Comparison of ENCODE assay signal across 22 mouse cellular contexts in the genomic region with DNA sequence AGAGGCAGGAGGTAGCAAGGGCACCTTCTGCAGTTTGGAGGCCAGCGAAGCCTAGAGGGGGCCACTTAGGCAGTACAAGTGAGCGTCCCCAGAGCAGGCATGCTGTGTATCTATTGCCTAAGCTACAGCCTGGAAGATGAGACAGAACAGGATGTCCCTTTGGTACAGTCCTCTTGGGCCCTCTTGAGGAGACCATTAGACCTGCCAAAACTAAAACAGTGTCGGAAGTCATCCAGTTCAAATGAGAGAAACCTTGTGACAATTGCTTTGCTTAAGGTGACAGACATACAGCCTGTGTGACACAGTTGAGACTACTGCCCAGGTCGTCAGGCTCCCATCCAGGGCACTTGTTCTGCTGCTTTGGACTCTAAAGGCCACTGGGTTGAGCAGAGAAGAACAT. TPM values are rescaled to one million over a fixed set of nuclear protein-coding genes. Genes with fewer than 3 reads are reported as not detected.
DNase-seq lines count a peak whose midpoint lies in the region; ATAC-seq and TF ChIP-seq lines count a peak whose summit lies in the region.
"Had no signal": no experiment of that assay in that cellular context is flagged by ENCODE, and none has a peak within 500 bp of the region (broad histone marks: within the 10 kb centered on the region; RNA-seq: fewer than 3 reads in every experiment).

No protein-coding gene starts in this region.

- ATAC-seq in frontal cortex, adult (ENCODE audit: low TSS enrichment) = 0 out of 2 replicates have a peak, but pooled peaks have one; percentile 11
- no peak for ATAC-seq in liver, postnatal 0 days
- ATAC-seq in liver, embryonic 11.5 days (replicated peaks; ENCODE audit: low FRiP score) = no peak
- ATAC-seq in hindbrain, postnatal 0 days = 0 out of 2 replicates have a peak, but pooled peaks have one; percentile 13
- no peak for ATAC-seq in forebrain, embryonic 14.5 days
- ATAC-seq: inflammation-experienced regulatory T-cells, adult 6 months had no signal

- no peak for DNase-seq in frontal cortex, postnatal 14 days (ENCODE audit: low spot score in 2 of 2)
- no peak for DNase-seq in liver, postnatal 0 days
- DNase-seq in liver, embryonic 11.5 days (ENCODE audit: low spot score) = no peak
- DNase-seq in brain, adult 2 months (ENCODE audit: low read depth, low spot score) = peak; percentile 54
- DNase-seq in hindbrain, postnatal 0 days (ENCODE audit: low spot score) = peak; percentile 37
- no peak for DNase-seq in forebrain, embryonic 14.5 days (ENCODE audit: low spot score)
- DNase-seq: adrenal gland, adult 8-10 months; cerebellum, adult 11 months; heart, adult 18-20 months; lung, postnatal 10 days; thymus, postnatal 25 days had no signal

- no peak overlapping the region for H3K9ac ChIP-seq in liver, postnatal 0 days (replicated peaks)
- no peak overlapping the region for H3K9ac ChIP-seq in liver, embryonic 11.5 days (ENCODE audit: low read depth, low read length)
- H3K9ac ChIP-seq in hindbrain, postnatal 0 days (replicated peaks; ENCODE audit: low read length) = no peak overlapping the region
- H3K9ac ChIP-seq in forebrain, embryonic 14.5 days (ENCODE audit: low read length) = no peak overlapping the region
- H3K9ac ChIP-seq: liver, embryonic 15.5 days; stomach, embryonic 15.5 days had no signal

- H3K4me2 ChIP-seq in liver, postnatal 0 days (ENCODE audit: low read depth, low read length) = no peak overlapping the region
- no peak overlapping the region for H3K4me2 ChIP-seq in liver, embryonic 11.5 days
- H3K4me2 ChIP-seq in hindbrain, postnatal 0 days (ENCODE audit: low read depth, low read length) = 0 out of 2 replicates have a peak overlapping the region, but pooled peaks have one; percentile 79
- H3K4me2 ChIP-seq in forebrain, embryonic 14.5 days (ENCODE audit: low read length) = no peak overlapping the region

- H3K4me3 ChIP-seq in liver, postnatal 0 days (ENCODE audit: low read depth, low read length) = no peak overlapping the region
- no peak overlapping the region for H3K4me3 ChIP-seq in liver, embryonic 11.5 days (ENCODE audit: low read depth, low read length)
- no peak overlapping the region for H3K4me3 ChIP-seq in hindbrain, postnatal 0 days (ENCODE audit: low read length)
- H3K4me3 ChIP-seq in forebrain, embryonic 14.5 days (ENCODE audit: low read depth, low read length) = no peak overlapping the region

- peaks cover 46% of the 10 kb centered on the region for H3K27me3 ChIP-seq in liver, postnatal 0 days (ENCODE audit: insufficient read depth, low read length)
- peaks cover 88% of the 10 kb centered on the region for H3K27me3 ChIP-seq in liver, embryonic 11.5 days (replicated peaks; ENCODE audit: control insufficient read depth, insufficient read depth, low read length)
- no peaks in the 10 kb centered on the region for H3K27me3 ChIP-seq in hindbrain, postnatal 0 days (ENCODE audit: insufficient read depth, low read length)
- no peaks in the 10 kb centered on the region for H3K27me3 ChIP-seq in forebrain, embryonic 14.5 days (replicated peaks; ENCODE audit: control insufficient read depth, insufficient read depth, low read length)

- peaks cover 7% of the 10 kb centered on the region for H3K4me1 ChIP-seq in liver, postnatal 0 days (ENCODE audit: insufficient read depth)
- H3K4me1 ChIP-seq in liver, embryonic 11.5 days (replicated peaks; ENCODE audit: control insufficient read depth, insufficient read depth, low read length) = no peaks in the 10 kb centered on the region; the same call in 1 of the 2 replicates
- peaks cover 12% of the 10 kb centered on the region; the same call in 1 of the 2 replicates for H3K4me1 ChIP-seq in hindbrain, postnatal 0 days (ENCODE audit: insufficient read depth, low read length)
- H3K4me1 ChIP-seq in forebrain, embryonic 14.5 days (ENCODE audit: control insufficient read depth, insufficient read depth, low read length) = peaks cover 8% of the 10 kb centered on the region; the same call in 1 of the 2 replicates

- TF ChIP-seq CTCF in liver, postnatal 0 days (IDR thresholded peaks at IDR 0.05; ENCODE audit: low read depth) = 0 out of 2 replicates have a peak, but pooled peaks have one; percentile 5
- peak; percentile 34 for TF ChIP-seq CTCF in hindbrain, postnatal 0 days (IDR thresholded peaks at IDR 0.05; ENCODE audit: low read depth)

- no peak for TF ChIP-seq EP300 in liver, postnatal 0 days (IDR thresholded peaks at IDR 0.05; ENCODE audit: low read depth)

- H3K27ac ChIP-seq in liver, postnatal 0 days (ENCODE audit: low read depth) = no peak overlapping the region
- H3K27ac ChIP-seq in liver, embryonic 11.5 days (ENCODE audit: low read depth, low read length) = no peak overlapping the region
- peak overlapping the region; percentile 58; the same call in 1 of the 2 replicates for H3K27ac ChIP-seq in hindbrain, postnatal 0 days
- H3K27ac ChIP-seq in forebrain, embryonic 14.5 days (ENCODE audit: low read depth, low read length) = no peak overlapping the region
- H3K27ac ChIP-seq: embryonic facial prominence, embryonic 10.5 days; liver, embryonic 15.5 days; stomach, embryonic 15.5 days had no signal

- no peaks in the 10 kb centered on the region for H3K36me3 ChIP-seq in liver, postnatal 0 days (replicated peaks; ENCODE audit: insufficient read depth, low read length)
- H3K36me3 ChIP-seq in liver, embryonic 11.5 days (ENCODE audit: control insufficient read depth, insufficient read depth, low read length) = no peaks in the 10 kb centered on the region
- H3K36me3 ChIP-seq in hindbrain, postnatal 0 days (ENCODE audit: insufficient read depth, low read length) = no peaks in the 10 kb centered on the region
- no peaks in the 10 kb centered on the region for H3K36me3 ChIP-seq in forebrain, embryonic 14.5 days (ENCODE audit: control insufficient read depth, insufficient read depth, low read length)
- H3K36me3 ChIP-seq: embryonic facial prominence, embryonic 10.5 days; liver, embryonic 15.5 days; stomach, embryonic 15.5 days had no signal

- H3K9me3 ChIP-seq in liver, postnatal 0 days (ENCODE audit: low read length) = no peaks in the 10 kb centered on the region
- no peaks in the 10 kb centered on the region for H3K9me3 ChIP-seq in liver, embryonic 11.5 days (ENCODE audit: control insufficient read depth, low read length)
- H3K9me3 ChIP-seq in hindbrain, postnatal 0 days (ENCODE audit: low read length) = no peaks in the 10 kb centered on the region
- H3K9me3 ChIP-seq in forebrain, embryonic 14.5 days (replicated peaks; ENCODE audit: control insufficient read depth, low read length) = no peaks in the 10 kb centered on the region
- H3K9me3 ChIP-seq: embryonic facial prominence, embryonic 10.5 days; liver, embryonic 15.5 days; megakaryocyte, embryonic 14.5 days; stomach, embryonic 15.5 days had no signal

- 48% methylated on average over 4 of the region's 4 CpGs for WGBS in liver, postnatal 0 days (ENCODE audit: insufficient replicate concordance)
- WGBS in liver, embryonic 11.5 days = 59% methylated on average over 4 of the region's 4 CpGs
- 50% methylated on average over 4 of the region's 4 CpGs for WGBS in hindbrain, postnatal 0 days
- WGBS in forebrain, embryonic 14.5 days = 67% methylated on average over 4 of the region's 4 CpGs

RNA-seq across cellular contexts. Expression of a gene that starts 5.2 kb away (rescaled TPM):
- not detected in 2 replicates for polyA plus RNA-seq in liver, postnatal 0 days (2015; fragmentation: Nextera tagmentation; extraction: Ambion mirVana)
- not detected in 2 replicates for polyA plus RNA-seq in liver, embryonic 11.5 days (2014; fragmentation: Nextera tagmentation; extraction: Ambion mirVana)
- 4.4 and 7.1 TPM in 2 replicates for total RNA-seq in hindbrain, postnatal 0 days (2014; rRNA removed)
- 0.23 and 0.33 TPM in 2 replicates for polyA plus RNA-seq in hindbrain, postnatal 0 days (2015; fragmentation: Nextera tagmentation; extraction: Ambion mirVana)
- polyA plus RNA-seq in forebrain, embryonic 14.5 days (2014; fragmentation: Nextera tagmentation; extraction: Ambion mirVana) = not detected in 2 replicates
- total RNA-seq: adrenal gland, adult 8-10 months; gastrocnemius, adult 8-10 months; heart, adult 18-20 months had no signal
- polyA plus RNA-seq: embryonic facial prominence, embryonic 10.5 days; forebrain, embryonic 16.5 days; kidney, embryonic 14.5 days; limb, embryonic 11.5 days; liver, embryonic 15.5 days; stomach, embryonic 15.5 days had no signal

RNA-seq across cellular contexts. Expression of a gene that starts 9.4 kb away (rescaled TPM):
- polyA plus RNA-seq in liver, postnatal 0 days (2015; fragmentation: Nextera tagmentation; extraction: Ambion mirVana) = not detected in 2 replicates
- polyA plus RNA-seq in liver, embryonic 11.5 days (2014; fragmentation: Nextera tagmentation; extraction: Ambion mirVana) = 0.16 and 0.49 TPM in 2 replicates
- 8.3 and 19.7 TPM in 2 replicates for total RNA-seq in hindbrain, postnatal 0 days (2014; rRNA removed)
- 25.3 and 28.0 TPM in 2 replicates for polyA plus RNA-seq in hindbrain, postnatal 0 days (2015; fragmentation: Nextera tagmentation; extraction: Ambion mirVana)
- 4.5 and 7.4 TPM in 2 replicates for polyA plus RNA-seq in forebrain, embryonic 14.5 days (2014; fragmentation: Nextera tagmentation; extraction: Ambion mirVana)
- total RNA-seq: gastrocnemius, adult 8-10 months; heart, adult 18-20 months had no signal
- polyA plus RNA-seq: inflammation-experienced regulatory T-cells, adult 6 months; limb, embryonic 11.5 days; liver, embryonic 15.5 days; spleen, adult 2 months had no signal

RNA-seq across cellular contexts. Expression of a gene that starts 20.5 kb away (rescaled TPM):
- 19.9 and 20.7 TPM in 2 replicates for polyA plus RNA-seq in liver, postnatal 0 days (2015; fragmentation: Nextera tagmentation; extraction: Ambion mirVana)
- 49.8 and 50.9 TPM in 2 replicates for polyA plus RNA-seq in liver, embryonic 11.5 days (2014; fragmentation: Nextera tagmentation; extraction: Ambion mirVana)
- 30.5 and 32.0 TPM in 2 replicates for total RNA-seq in hindbrain, postnatal 0 days (2014; rRNA removed)
- 19.9 and 22.5 TPM in 2 replicates for polyA plus RNA-seq in hindbrain, postnatal 0 days (2015; fragmentation: Nextera tagmentation; extraction: Ambion mirVana)
- 10.7 and 11.6 TPM in 2 replicates for polyA plus RNA-seq in forebrain, embryonic 14.5 days (2014; fragmentation: Nextera tagmentation; extraction: Ambion mirVana)

RNA-seq across cellular contexts. Expression of a gene that starts 29.2 kb away (rescaled TPM):
- 0.06 and 0.08 TPM in 2 replicates for polyA plus RNA-seq in liver, postnatal 0 days (2015; fragmentation: Nextera tagmentation; extraction: Ambion mirVana)
- polyA plus RNA-seq in liver, embryonic 11.5 days (2014; fragmentation: Nextera tagmentation; extraction: Ambion mirVana) = 2.7 and 3.0 TPM in 2 replicates
- total RNA-seq in hindbrain, postnatal 0 days (2014; rRNA removed) = 90.5 and 120 TPM in 2 replicates
- polyA plus RNA-seq in hindbrain, postnatal 0 days (2015; fragmentation: Nextera tagmentation; extraction: Ambion mirVana) = 23.8 and 25.2 TPM in 2 replicates
- 21.9 and 26.5 TPM in 2 replicates for polyA plus RNA-seq in forebrain, embryonic 14.5 days (2014; fragmentation: Nextera tagmentation; extraction: Ambion mirVana)
- polyA plus RNA-seq: inflammation-experienced regulatory T-cells, adult 6 months had no signal

RNA-seq across cellular contexts. Expression of a gene that starts 40.2 kb away (rescaled TPM):
- polyA plus RNA-seq in liver, postnatal 0 days (2015; fragmentation: Nextera tagmentation; extraction: Ambion mirVana) = 59.9 and 62.7 TPM in 2 replicates
- polyA plus RNA-seq in liver, embryonic 11.5 days (2014; fragmentation: Nextera tagmentation; extraction: Ambion mirVana) = 72.1 and 73.6 TPM in 2 replicates
- total RNA-seq in hindbrain, postnatal 0 days (2014; rRNA removed) = 97.9 and 118 TPM in 2 replicates
- polyA plus RNA-seq in hindbrain, postnatal 0 days (2015; fragmentation: Nextera tagmentation; extraction: Ambion mirVana) = 94.1 and 102 TPM in 2 replicates
- polyA plus RNA-seq in forebrain, embryonic 14.5 days (2014; fragmentation: Nextera tagmentation; extraction: Ambion mirVana) = 130 and 137 TPM in 2 replicates

Comparison
In these comparisons a context has a peak if more than half of its experiments do, and no peak if none do; other contexts are left out.
1. ATAC-seq: peak in frontal cortex, adult (single experiment) and hindbrain, postnatal 0 days (single experiment); none in liver, postnatal 0 days (single experiment), liver, embryonic 11.5 days (single experiment) and forebrain, embryonic 14.5 days (single experiment).
2. DNase-seq: peak in brain, adult 2 months (single experiment) and hindbrain, postnatal 0 days (single experiment); none in frontal cortex, postnatal 14 days (0 of 2), liver, postnatal 0 days (single experiment), liver, embryonic 11.5 days (single experiment) and forebrain, embryonic 14.5 days (single experiment).